10 mouse cellular contexts compared by ENCODE assay signal in the genomic region with DNA sequence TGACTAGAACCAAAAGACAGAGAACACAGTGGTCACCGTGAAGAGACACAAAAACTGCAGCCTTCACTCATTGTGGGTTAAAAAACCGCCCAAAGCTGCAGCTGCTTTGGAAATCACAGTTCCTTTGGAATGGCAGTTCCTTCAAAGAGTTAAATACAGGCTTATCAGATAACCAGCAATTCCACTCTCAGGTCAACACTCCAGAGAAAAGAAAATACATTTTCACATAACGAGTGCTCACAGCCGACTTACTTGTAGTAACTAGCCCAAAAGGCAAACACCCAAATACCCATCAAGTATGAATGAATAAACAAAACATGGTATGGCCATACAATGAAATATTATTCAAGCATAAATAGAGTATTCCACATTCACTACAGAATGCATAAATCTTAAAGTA. TPM values are rescaled to one million over a fixed set of nuclear protein-coding genes. Genes with fewer than 3 reads are reported as not detected.
DNase-seq lines count a peak whose midpoint lies in the region; ATAC-seq and TF ChIP-seq lines count a peak whose summit lies in the region.
"Had no signal": no experiment of that assay in that cellular context is flagged by ENCODE, and none has a peak within 500 bp of the region (broad histone marks: within the 10 kb centered on the region; RNA-seq: fewer than 3 reads in every experiment).

No protein-coding gene starts in this region.

- no peak for ATAC-seq in embryonic facial prominence, embryonic 13.5 days (ENCODE audit: insufficient number of reproducible peaks, insufficient read depth, low FRiP score, low TSS enrichment, low read depth)
- ATAC-seq in lung, postnatal 0 days = no peak
- ATAC-seq in intestine, embryonic 15.5 days = no peak
- no peak for ATAC-seq in stomach, embryonic 16.5 days (ENCODE audit: insufficient read depth, low FRiP score)
- ATAC-seq: liver, embryonic 12.5 days had no signal

- no peak for DNase-seq in embryonic facial prominence, embryonic 10.5 days (ENCODE audit: low spot score)
- peak; percentile 63 for DNase-seq in lung, postnatal 0 days (ENCODE audit: low spot score)
- DNase-seq in lung, adult 18-20 months = no peak
- DNase-seq in cerebellum, adult 11-12 months = no peak
- no peak for DNase-seq in Muller cell, postnatal 12 days (ENCODE audit: inconsistent ontology term)
- DNase-seq: adrenal gland, postnatal 36 days had no signal

- TF ChIP-seq EP300 in lung, postnatal 0 days (IDR thresholded peaks at IDR 0.05) = peak; percentile 54

- no peaks in the 10 kb centered on the region for H3K27me3 ChIP-seq in embryonic facial prominence, embryonic 13.5 days
- H3K27me3 ChIP-seq in embryonic facial prominence, embryonic 10.5 days (replicated peaks; ENCODE audit: low read depth, poor library complexity, severe bottlenecking) = no peaks in the 10 kb centered on the region
- H3K27me3 ChIP-seq in lung, postnatal 0 days (replicated peaks; ENCODE audit: insufficient read depth, low read length) = no peaks in the 10 kb centered on the region
- H3K27me3 ChIP-seq in intestine, embryonic 15.5 days (replicated peaks) = no peaks in the 10 kb centered on the region
- no peaks in the 10 kb centered on the region for H3K27me3 ChIP-seq in stomach, embryonic 16.5 days (ENCODE audit: control insufficient read depth, insufficient read depth, low read length)
- H3K27me3 ChIP-seq: liver, embryonic 12.5 days had no signal

- no peak for TF ChIP-seq CTCF in lung, postnatal 0 days (IDR thresholded peaks at IDR 0.05)

- H3K4me3 ChIP-seq in embryonic facial prominence, embryonic 13.5 days = no peak overlapping the region
- H3K4me3 ChIP-seq in embryonic facial prominence, embryonic 10.5 days = no peak overlapping the region
- no peak overlapping the region for H3K4me3 ChIP-seq in lung, postnatal 0 days (ENCODE audit: low read depth, low read length)
- no peak overlapping the region for H3K4me3 ChIP-seq in intestine, embryonic 15.5 days (replicated peaks)
- H3K4me3 ChIP-seq in stomach, embryonic 16.5 days (replicated peaks; ENCODE audit: low read length) = 0 out of 2 replicates have a peak overlapping the region, but pooled peaks have one; percentile 8
- H3K4me3 ChIP-seq: liver, embryonic 12.5 days had no signal

- no peaks in the 10 kb centered on the region for H3K36me3 ChIP-seq in embryonic facial prominence, embryonic 13.5 days
- no peaks in the 10 kb centered on the region for H3K36me3 ChIP-seq in embryonic facial prominence, embryonic 10.5 days (replicated peaks)
- no peaks in the 10 kb centered on the region for H3K36me3 ChIP-seq in lung, postnatal 0 days (ENCODE audit: insufficient read depth, low read length)
- no peaks in the 10 kb centered on the region for H3K36me3 ChIP-seq in intestine, embryonic 15.5 days
- no peaks in the 10 kb centered on the region for H3K36me3 ChIP-seq in stomach, embryonic 16.5 days (ENCODE audit: control insufficient read depth, insufficient read depth, low read length)
- H3K36me3 ChIP-seq: liver, embryonic 12.5 days had no signal

- 0 out of 2 replicates have a peak overlapping the region, but pooled peaks have one; percentile 5 for H3K27ac ChIP-seq in embryonic facial prominence, embryonic 13.5 days
- H3K27ac ChIP-seq in embryonic facial prominence, embryonic 10.5 days (replicated peaks) = no peak overlapping the region
- H3K27ac ChIP-seq in lung, postnatal 0 days (ENCODE audit: low read length) = 0 out of 2 replicates have a peak overlapping the region, but pooled peaks have one; percentile 2
- H3K27ac ChIP-seq in intestine, embryonic 15.5 days = no peak overlapping the region
- H3K27ac ChIP-seq in stomach, embryonic 16.5 days (ENCODE audit: low read length) = peak overlapping the region; percentile 79; the same call in 1 of the 2 replicates
- H3K27ac ChIP-seq: liver, embryonic 12.5 days had no signal

- H3K4me1 ChIP-seq in embryonic facial prominence, embryonic 13.5 days = peaks cover 42% of the 10 kb centered on the region
- H3K4me1 ChIP-seq in embryonic facial prominence, embryonic 10.5 days = peaks cover 79% of the 10 kb centered on the region
- peaks cover 21% of the 10 kb centered on the region for H3K4me1 ChIP-seq in lung, postnatal 0 days (ENCODE audit: insufficient read depth, low read depth, low read length)
- peaks cover 52% of the 10 kb centered on the region for H3K4me1 ChIP-seq in intestine, embryonic 15.5 days (replicated peaks)
- peaks cover 65% of the 10 kb centered on the region for H3K4me1 ChIP-seq in stomach, embryonic 16.5 days (ENCODE audit: control insufficient read depth, insufficient read depth, low read length)

- H3K9me3 ChIP-seq in embryonic facial prominence, embryonic 13.5 days = no peaks in the 10 kb centered on the region
- no peaks in the 10 kb centered on the region for H3K9me3 ChIP-seq in embryonic facial prominence, embryonic 10.5 days
- no peaks in the 10 kb centered on the region for H3K9me3 ChIP-seq in lung, postnatal 0 days (ENCODE audit: low read length)
- H3K9me3 ChIP-seq in intestine, embryonic 15.5 days = no peaks in the 10 kb centered on the region
- no peaks in the 10 kb centered on the region for H3K9me3 ChIP-seq in stomach, embryonic 16.5 days (replicated peaks; ENCODE audit: control insufficient read depth, low read length)
- H3K9me3 ChIP-seq: liver, embryonic 12.5 days had no signal

- no peak overlapping the region for H3K9ac ChIP-seq in embryonic facial prominence, embryonic 13.5 days
- H3K9ac ChIP-seq in lung, postnatal 0 days (replicated peaks; ENCODE audit: low read depth) = no peak overlapping the region
- no peak overlapping the region for H3K9ac ChIP-seq in intestine, embryonic 15.5 days
- peak overlapping the region; percentile 46; the same call in 1 of the 2 replicates for H3K9ac ChIP-seq in stomach, embryonic 16.5 days (ENCODE audit: low read length)
- H3K9ac ChIP-seq: liver, embryonic 12.5 days had no signal

- WGBS in embryonic facial prominence, embryonic 13.5 days = 34% methylated on average over 4 of the region's 4 CpGs
- WGBS in embryonic facial prominence, embryonic 10.5 days = 45% methylated on average over 4 of the region's 4 CpGs
- WGBS in lung, postnatal 0 days = 30% methylated on average over 4 of the region's 4 CpGs
- 26% methylated on average over 4 of the region's 4 CpGs for WGBS in intestine, embryonic 15.5 days
- 37% methylated on average over 4 of the region's 4 CpGs for WGBS in stomach, embryonic 16.5 days

- H3K4me2 ChIP-seq in embryonic facial prominence, embryonic 13.5 days = no peak overlapping the region
- peak overlapping the region; percentile 88 for H3K4me2 ChIP-seq in lung, postnatal 0 days (replicated peaks; ENCODE audit: low read depth, low read length)
- peak overlapping the region; percentile 71; the same call in 1 of the 2 replicates for H3K4me2 ChIP-seq in intestine, embryonic 15.5 days (replicated peaks)
- H3K4me2 ChIP-seq in stomach, embryonic 16.5 days (ENCODE audit: low read depth, low read length) = peak overlapping the region; percentile 70

RNA-seq across cellular contexts. Expression of gene Coro1c, which starts 3.6 kb away (rescaled TPM):
- polyA plus RNA-seq in embryonic facial prominence, embryonic 13.5 days (2015; fragmentation: Nextera tagmentation; extraction: Ambion mirVana) = 88.6 and 88.9 TPM in 2 replicates
- 178 and 198 TPM in 2 replicates for polyA plus RNA-seq in embryonic facial prominence, embryonic 10.5 days (2016; fragmentation: Nextera tagmentation; extraction: Ambion mirVana)
- polyA plus RNA-seq in lung, postnatal 0 days (2015; fragmentation: Nextera tagmentation; extraction: Ambion mirVana) = 102 and 115 TPM in 2 replicates
- polyA plus RNA-seq in intestine, embryonic 15.5 days (2015; fragmentation: Nextera tagmentation; extraction: Ambion mirVana) = 167 and 173 TPM in 2 replicates
- polyA plus RNA-seq in stomach, embryonic 16.5 days (2015; fragmentation: Nextera tagmentation; extraction: Ambion mirVana) = 145 and 159 TPM in 2 replicates

Comparison
In these comparisons a context has a peak if more than half of its experiments do, and no peak if none do; other contexts are left out.
1. H3K27ac ChIP-seq: peak in embryonic facial prominence, embryonic 13.5 days (single experiment), lung, postnatal 0 days (single experiment) and stomach, embryonic 16.5 days (single experiment); none in embryonic facial prominence, embryonic 10.5 days (single experiment) and intestine, embryonic 15.5 days (single experiment).